Mouse (Mus musculus) frontal cortex, postnatal 25 days (tissue): ENCODE results near the gene Olfr429.
"Not testable (repeated sequence)": the region's sequence is repeated elsewhere in the genome, so short reads cannot be mapped to it uniquely, and the experiment has no call there.

Source experiments
- DNase-seq, 2 experiments: peaks; one replicate each; pipeline ENCODE4 v3.0.0; 2022; ENCODE audit warnings: low spot score in 2 of 2

Olfr429 gene

DNA sequence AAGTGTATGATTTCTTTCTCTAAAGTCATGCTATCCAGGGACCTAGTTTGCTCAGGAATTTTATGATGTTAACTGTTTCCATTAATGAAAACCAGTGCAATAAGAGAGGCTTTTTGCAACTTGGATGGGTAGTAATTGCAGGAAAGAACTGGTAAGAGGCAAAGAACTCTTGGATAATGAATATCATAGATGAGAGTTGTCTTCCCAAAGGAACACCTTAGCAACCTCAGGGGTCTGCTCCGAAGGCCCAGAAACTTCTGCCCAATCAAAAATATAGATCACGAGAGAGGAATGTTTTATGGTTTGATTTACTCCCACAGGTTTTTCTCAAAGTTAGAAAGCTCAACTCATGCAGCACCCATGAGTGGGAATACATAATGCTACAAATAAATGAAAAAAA, at the start of gene Olfr429:
Olfr429 (plus strand) TSS at position 301 of the 400 bp plus-strand sequence.
- no peak for DNase-seq

DNA sequence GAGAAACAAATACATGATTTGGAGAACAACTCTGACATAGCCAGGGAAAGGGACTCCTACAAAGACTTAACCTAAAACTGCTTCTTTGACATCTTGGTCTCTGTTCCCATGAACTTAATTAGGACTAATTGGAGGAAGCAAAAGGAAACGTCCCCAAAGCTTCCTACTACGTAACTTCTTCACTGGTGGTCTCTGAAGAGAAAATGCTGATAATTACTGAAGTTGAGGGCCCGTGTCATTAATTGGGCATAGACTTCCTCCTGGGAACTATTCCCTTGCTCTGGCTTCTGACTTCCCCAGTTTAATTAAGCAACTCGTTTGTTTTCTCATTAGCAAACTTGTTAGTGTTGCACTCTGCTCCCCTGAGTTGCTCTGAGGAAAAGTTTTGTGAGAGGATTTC, 48.3 kb upstream of the Olfr429 start:
- no peak for DNase-seq

DNA sequence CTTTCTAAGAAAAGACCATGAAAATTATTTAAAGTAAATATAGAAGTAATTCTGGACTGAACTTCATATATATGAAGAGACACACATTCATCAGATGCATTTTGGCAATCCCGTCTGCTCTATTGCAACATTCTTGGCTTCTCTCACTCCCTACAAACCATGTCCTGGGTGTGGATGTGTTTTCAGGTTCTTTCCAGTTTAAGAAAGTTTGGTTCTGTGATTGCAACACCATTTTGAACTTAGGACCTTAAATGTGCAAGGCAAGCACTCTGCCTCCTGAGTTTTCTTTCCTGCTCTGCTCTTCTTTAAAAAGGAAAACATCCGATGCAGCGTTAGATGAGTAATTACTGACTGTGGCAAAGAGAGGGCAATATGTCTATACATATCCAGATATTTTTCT, 45.7 kb upstream of the Olfr429 start:
- no peak for DNase-seq

DNA sequence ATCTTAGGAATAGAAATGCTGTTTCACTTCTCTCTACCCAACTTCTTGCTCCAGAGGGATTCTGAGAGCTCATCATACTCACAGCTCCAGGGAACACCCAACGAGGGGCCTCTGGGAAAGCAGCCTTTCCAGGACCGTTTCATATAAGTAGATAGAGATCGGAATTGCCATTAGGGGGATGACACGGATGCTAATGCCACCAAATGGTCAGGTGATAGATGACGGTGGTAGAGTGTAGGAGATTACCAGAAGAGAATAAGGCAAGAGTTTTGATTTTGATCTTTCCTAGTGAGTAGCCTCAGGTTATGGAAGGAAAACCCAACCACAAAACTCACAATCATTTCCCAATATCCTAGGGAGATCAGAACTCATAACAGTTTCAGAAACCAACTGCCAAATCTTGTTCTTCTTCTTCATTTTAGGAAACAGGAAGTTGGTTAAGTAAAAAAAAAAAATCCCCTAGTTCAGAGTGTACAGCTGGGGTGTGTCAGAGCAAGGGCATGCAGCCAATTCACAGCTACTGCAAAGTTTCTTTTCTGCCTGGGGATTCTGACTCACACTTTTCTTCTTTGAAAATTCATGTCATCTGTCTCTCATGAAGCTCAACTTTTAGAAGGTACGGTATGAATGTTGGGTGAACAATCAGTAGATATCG, 43.5 kb upstream of the Olfr429 start, which contains the start of gene Olfr433:
Olfr433 (plus strand) TSS at position 183 of the 655 bp plus-strand sequence.
- DNase-seq: no peak

DNA sequence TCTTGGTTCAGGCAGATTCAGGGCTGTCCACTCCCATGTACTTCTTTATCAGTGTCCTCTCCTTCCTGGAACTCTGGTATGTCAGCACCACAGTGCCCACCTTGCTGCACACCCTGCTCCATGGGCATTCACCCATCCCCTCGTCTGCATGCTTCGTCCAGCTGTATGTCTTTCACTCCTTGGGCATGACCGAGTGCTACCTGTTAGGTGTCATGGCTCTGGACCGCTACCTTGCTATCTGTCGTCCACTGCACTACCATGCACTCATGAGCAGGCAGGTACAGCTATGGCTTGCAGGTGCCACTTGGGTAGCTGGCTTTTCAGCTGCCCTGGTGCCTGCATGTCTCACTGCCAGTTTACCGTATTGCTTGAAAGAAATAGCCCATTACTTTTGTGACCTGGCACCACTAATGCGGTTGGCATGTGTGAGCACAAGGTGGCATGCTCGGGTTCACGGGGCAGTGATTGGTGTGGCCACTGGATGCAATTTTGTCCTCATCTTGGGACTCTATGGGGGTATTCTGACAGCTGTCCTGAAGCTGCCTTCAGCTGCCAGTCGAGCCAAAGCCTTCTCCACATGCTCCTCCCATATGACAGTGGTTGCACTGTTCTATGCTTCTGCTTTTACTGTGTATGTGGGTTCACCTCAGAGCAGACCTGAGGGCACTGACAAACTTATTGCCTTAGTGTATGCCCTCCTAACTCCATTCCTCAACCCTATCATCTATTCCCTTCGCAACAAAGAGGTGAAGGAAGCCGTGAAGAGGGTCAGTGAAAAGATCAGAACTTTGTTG, 41.8 kb upstream of the Olfr429 start:
- not testable (repeated sequence) for DNase-seq

DNA sequence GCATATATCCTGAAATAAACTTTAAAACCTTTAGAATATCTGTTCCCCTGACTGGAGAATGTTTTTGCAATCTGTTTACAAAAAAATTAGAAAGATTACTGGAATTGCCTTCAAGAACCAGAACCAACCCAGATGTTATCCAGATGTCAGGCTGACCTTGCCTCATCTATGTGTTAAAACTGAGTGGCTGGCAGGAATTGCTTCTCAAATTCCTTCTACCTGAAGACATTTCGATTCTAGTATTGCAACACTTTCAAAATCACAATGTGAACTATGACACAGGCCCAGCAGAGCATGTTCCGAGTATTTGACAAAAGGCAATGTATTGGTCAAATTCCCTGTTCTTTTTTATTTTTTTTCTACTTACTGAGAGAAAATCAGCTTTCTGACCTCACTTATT, 39.7 kb upstream of the Olfr429 start:
- no peak for DNase-seq

DNA sequence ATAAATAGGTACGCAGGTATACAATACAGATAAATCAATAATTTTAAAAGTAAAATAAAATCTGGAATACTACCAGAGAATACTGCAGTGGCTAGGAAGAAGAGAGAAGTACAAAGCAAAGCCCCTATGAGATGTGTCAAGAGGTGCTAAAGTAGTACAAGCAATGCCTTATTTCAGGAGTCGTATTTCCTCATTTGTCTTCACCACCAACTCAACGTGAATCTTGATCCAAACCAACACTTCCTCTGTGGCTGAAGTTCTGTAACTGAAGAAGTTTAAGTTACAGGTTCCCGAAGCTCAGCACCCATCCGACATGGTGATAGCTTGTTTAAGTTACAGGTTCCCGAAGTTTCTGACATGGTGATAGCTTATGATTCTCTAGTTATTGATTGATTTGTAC, 35.9 kb upstream of the Olfr429 start:
- not testable (repeated sequence) for DNase-seq

DNA sequence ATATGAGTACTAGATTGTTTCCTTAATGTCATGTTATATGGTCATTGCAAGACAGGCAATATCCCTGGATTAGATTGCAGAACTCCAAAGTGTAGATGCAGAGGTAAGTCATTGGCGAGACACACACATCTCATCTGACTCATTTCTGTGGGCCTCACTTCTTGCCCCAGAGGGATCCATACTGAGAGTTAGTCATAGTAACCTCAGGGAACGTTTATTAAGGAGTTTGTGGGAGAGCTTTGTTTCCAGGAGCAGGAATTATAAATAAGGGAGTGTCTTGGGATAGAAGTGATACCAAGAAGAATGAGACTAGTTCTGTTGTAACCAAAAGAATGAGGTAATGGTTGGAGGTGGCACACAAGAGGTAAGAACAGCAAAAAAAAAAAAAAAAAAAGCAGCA, 35.2 kb upstream of the Olfr429 start, which contains the start of gene Olfr432:
Olfr432 (plus strand) TSS at position 313 of the 400 bp plus-strand sequence.
- DNase-seq: no peak

DNA sequence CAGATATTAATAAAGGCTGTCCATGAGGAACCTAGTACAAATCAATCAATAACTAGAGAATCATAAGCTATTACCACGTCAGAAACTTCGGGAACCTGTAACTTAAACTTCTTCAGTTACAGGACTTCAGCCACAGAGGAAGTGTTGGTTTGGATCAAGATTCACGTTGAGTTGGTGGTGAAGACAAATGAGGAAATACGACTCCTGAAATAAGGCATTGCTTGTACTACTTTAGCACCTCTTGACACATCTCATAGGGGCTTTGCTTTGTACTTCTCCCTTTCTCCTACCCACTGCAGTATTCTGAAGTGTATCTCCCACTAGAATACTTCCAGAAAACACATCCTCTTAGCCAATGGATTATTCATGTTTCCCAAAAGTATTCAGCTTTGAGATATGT, 34.8 kb upstream of the Olfr429 start:
- DNase-seq: not testable (repeated sequence)

DNA sequence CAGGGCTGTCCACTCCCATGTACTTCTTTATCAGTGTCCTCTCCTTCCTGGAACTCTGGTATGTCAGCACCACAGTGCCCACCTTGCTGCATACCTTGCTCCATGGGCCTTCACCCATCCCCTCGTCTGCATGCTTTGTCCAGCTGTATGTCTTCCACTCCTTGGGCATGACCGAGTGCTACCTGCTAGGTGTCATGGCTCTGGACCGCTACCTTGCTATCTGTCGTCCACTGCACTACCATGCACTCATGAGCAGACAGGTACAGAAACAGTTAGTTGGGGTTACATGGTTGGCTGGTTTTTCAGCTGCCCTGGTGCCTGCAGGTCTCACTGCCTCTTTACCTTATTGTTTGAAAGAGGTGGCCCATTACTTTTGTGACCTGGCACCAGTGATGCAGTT, 33.6 kb upstream of the Olfr429 start:
- no peak for DNase-seq

DNA sequence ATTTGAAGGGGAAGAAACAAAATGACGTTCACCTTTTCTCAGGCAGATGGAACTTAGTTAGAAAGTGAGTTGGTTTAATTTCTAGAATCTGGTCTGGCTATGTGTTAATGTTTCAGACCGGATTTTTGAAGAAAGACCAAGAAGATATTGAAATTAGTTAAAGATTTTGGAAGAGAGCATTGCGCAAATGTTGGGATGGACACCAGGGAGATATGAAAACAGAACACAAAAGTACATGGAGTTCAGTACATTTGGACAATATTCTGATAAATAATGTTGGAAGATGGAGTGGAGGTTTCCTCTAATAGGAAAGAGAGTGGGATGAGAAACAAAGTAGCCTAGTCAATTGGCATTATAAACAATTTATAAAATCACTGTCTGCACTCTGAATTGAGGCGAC, 32.6 kb upstream of the Olfr429 start:
- no peak for DNase-seq

DNA sequence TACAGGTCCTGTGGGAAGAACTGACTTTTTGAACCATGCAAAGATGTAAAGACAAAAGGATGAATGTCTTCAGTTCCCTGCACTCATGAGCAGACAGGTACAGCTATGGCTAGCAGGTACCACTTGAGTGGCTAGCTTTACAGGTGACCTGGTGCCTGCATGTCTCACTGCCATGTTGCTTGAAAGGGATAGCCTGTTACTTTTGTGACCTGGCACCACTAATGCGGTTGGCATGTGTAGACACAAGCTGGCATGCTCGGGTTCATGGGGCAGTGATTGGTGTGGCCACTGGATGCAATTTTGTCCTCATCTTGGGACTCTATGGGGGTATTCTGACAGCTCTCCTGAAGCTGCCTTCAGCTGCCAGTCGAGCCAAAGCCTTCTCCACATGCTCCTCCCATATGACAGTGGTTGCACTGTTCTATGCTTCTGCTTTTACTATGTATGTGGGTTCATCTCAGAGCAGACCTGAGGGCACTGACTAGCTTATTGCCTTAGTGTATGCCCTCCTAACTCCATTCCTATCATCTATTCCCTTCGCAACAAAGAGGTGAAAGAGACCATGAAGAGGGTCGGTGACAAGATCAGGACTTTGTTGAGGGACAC, 32.1 kb upstream of the Olfr429 start:
- no peak for DNase-seq

DNA sequence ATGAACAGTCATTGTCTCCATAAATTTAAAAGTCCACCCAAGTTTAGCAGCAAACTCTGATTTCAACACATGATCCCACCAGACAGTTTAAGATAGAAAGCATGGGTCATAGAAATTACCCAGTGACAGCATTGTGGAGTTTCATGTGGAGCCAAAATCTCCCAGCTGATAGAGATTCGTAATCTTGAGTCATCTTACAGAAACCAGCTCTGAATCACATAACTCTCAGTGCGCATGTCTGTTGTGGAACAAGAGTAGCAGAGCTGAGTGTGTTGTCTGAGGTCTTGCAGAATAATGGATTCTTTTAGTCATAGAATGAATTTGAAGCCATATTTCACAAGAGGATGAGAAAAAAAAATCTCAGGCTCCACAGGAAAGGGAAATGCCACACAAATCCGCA, 31.1 kb upstream of the Olfr429 start:
- DNase-seq: no peak

DNA sequence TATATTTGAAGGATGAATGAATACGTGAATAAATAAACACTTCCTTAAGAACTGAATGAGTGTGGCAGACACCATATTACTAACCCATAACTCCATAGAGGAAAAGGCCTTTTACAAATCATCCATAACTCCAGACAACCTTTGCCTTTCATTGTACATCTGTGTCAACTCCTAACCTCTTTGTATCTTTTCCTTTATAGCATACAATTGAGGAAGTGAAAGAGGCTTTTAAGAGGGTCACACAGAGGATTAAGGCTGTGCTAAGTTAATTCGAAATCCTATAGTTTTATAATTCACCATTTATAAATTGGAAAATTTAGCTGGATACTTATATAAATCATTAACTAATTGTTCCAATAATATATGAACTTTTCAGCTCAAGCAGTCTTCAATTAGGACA, 28.9 kb upstream of the Olfr429 start:
- no peak for DNase-seq

DNA sequence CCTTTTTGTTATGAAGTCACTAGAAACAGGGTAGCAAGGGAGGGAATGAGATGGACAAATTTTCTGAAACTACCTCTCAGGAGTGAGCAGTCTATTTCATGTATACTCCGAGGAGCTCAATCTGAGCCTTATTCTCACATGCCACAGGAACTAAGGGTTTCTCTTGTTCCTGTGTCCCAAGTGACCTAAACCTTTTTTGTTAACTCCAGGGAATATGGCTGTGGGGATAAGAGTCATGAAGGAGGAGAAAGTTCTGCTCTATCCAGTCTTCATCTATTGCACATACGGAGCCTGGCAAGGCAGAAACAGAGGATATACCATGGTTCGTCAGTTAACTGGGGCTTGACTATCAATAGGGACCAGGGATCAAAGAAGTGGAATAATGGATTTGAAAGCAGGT, 17.8 kb upstream of the Olfr429 start, which contains the start of gene Olfr430:
Olfr430 (plus strand) TSS at position 301 of the 400 bp plus-strand sequence.
- no peak for DNase-seq

DNA sequence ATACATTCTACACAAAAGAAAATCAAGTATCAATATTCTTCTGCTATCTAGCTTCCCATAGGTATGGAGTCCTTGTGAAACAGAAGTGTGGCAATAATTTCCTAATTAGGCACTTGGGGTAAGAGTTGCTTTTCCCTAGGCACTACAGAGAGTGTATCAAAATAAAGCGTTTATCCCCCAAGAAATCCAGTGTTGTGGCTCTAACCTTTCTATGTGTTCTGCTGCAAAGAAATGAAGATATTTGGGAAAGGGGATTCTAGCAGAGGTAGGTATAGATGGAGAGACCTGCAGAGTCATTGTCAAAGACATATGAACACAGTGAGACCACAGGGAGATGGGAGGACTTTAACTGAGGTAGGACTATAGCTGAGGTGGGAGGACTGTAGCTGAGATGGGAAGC, 12.5 kb downstream of the Olfr429 start, which contains the start of gene Olfr427:
Olfr427 (plus strand) TSS at position 301 of the 400 bp plus-strand sequence.
- DNase-seq: no peak

DNA sequence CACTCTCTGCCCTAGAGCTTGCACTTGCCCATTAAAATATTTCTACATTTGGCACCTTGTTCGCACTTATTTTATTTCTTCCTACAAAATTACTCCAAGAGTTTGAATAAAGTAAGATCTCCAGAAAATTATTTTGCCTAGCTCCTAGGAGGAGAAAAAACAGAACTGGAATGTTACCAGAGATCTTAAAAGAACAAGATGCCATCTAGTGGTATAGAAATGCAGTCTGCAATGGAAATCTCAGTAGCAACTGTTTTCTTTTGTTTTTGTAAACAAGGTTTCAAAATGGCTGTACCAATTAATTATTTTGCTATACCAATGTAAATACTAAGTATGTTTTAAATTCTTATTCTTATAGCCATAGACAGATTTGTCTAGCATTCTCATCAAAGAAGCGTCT, 19.6 kb downstream of the Olfr429 start:
- DNase-seq: no peak

DNA sequence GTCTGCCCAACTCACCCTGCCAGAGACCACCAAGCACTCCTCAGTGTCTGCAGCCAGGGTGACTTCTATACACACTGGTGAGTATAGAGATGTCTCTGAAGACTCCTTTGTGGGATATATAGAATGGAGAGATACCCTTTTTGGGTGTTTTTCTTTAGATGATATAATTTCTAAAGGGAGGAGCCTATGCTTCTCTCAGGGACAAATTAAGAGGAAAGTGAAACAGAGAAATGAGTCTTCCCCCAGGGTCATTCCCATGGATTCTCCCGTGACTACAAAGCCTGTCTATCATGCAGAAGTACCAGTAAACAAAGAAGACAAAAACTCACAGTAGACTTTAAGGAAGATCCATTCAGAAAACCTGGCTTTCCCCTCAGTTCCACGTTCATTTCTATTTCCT, 36.9 kb downstream of the Olfr429 start, which contains the start of gene Olfr231:
Olfr231 (minus strand) TSS at position 101 of the 400 bp plus-strand sequence.
- no peak for DNase-seq

DNA sequence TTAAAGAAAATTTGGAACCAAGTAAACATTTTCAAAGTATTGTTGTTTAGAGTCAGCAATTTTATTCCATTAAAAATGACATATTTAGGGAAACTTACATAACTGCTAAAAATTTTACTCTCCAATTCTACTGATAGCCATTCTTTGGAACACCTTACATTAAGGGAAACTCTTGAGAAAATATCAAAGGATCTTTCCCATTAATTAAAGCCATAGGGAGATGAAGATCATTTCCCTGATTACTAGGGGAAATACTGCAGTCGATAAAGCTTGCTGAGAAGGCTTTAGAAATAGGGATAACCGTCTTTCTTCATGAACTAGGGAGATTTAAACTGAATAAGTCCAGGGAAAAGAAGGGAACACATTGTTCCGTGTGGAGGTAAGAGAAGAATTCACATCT, 47.1 kb downstream of the Olfr429 start, which contains the start of gene Olfr424:
Olfr424 (plus strand) TSS at position 301 of the 400 bp plus-strand sequence.
- DNase-seq: no peak

DNA sequence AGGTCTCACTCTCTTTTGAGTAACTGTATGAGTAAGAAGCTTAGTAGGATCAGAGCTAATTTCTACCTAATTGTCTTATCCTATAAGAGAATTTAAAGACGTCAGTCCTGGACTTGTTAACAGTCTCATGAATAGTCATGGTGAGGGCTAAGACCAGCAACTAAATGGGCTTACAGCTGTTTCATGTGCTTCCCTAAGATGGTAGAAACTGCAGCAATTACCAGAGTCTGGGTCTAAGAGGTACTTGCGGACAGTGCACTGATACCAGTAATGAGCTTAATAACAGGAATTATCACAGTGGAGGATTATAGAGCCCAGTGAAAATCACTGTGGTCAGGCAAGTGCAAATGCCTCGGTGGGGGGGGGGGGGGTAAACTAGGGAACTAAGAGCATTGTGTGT, 47.9 kb downstream of the Olfr429 start:
- DNase-seq: no peak
